Comparison of ENCODE assay signal across 40 mouse cellular contexts in the genomic region with DNA sequence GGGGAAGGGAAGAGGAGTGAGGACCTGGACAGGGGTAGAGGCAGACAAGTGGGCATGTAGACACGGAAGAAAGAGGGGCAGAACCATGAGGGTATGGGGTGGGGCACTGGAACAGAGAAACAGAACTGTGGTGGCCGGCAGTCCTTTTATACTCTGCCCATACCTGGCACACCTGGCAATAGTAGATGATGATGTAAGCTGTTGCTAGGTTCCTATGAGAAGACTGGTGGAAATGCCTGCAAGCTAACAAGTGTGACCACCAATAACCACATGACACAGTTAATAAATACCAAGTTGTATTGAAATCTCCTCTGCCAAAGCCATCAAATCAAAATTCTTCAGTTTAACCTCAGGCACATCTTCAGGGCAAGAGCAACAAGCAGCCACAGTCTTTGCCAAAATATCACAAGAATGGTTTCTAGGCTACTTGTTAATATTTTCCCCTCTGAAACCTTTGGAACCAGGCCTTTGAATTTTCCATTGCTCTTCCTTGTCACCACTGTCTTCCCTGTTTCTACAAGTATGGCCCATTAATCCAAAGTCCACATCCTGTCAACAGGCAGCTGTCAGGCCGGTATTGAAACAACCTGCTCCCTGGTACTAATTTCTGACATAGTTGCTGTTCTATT. TPM values are rescaled to one million over a fixed set of nuclear protein-coding genes. Genes with fewer than 3 reads are reported as not detected.
DNase-seq lines count a peak whose midpoint lies in the region; ATAC-seq and TF ChIP-seq lines count a peak whose summit lies in the region.
"Had no signal": no experiment of that assay in that cellular context is flagged by ENCODE, and none has a peak within 500 bp of the region (broad histone marks: within the 10 kb centered on the region; RNA-seq: fewer than 3 reads in every experiment).

No protein-coding gene starts in this region.

- no peak overlapping the region for H3K9ac ChIP-seq in kidney, embryonic 16.5 days (replicated peaks; ENCODE audit: low read length)
- no peak overlapping the region for H3K9ac ChIP-seq in forebrain, postnatal 0 days
- H3K9ac ChIP-seq: hindbrain, embryonic 12.5 days; limb, embryonic 13.5 days; lung, embryonic 15.5 days; midbrain, embryonic 15.5 days; neural tube, embryonic 15.5 days had no signal

- ATAC-seq in kidney, embryonic 16.5 days (ENCODE audit: low FRiP score, low TSS enrichment), result no peak
- ATAC-seq in forebrain, postnatal 0 days, result no peak
- ATAC-seq in activated CD4-positive, CD25-positive, alpha-beta regulatory T cell, adult 4 months, result no peak
- ATAC-seq: hindbrain, postnatal 0 days; midbrain, embryonic 15.5 days had no signal

- no peaks in the 10 kb centered on the region for H3K27me3 ChIP-seq in kidney, embryonic 16.5 days (ENCODE audit: insufficient read depth, low read length)
- no peaks in the 10 kb centered on the region for H3K27me3 ChIP-seq in forebrain, postnatal 0 days (ENCODE audit: insufficient read depth, low read length)
- H3K27me3 ChIP-seq: hindbrain, embryonic 12.5 days; limb, embryonic 13.5 days; lung, embryonic 15.5 days; midbrain, embryonic 15.5 days; neural tube, embryonic 15.5 days had no signal

- H3K4me2 ChIP-seq in kidney, embryonic 16.5 days (replicated peaks; ENCODE audit: low read depth, low read length), result no peak overlapping the region
- H3K4me2 ChIP-seq in forebrain, postnatal 0 days (ENCODE audit: low read depth), result no peak overlapping the region
- H3K4me2 ChIP-seq: heart, embryonic 11.5 days; hindbrain, embryonic 12.5 days; limb, embryonic 13.5 days; liver, embryonic 11.5 days; lung, embryonic 15.5 days; midbrain, embryonic 15.5 days; neural tube, embryonic 15.5 days had no signal

- no peaks in the 10 kb centered on the region for H3K4me1 ChIP-seq in kidney, embryonic 16.5 days (ENCODE audit: insufficient read depth, low read length)
- no peaks in the 10 kb centered on the region for H3K4me1 ChIP-seq in forebrain, postnatal 0 days (ENCODE audit: insufficient read depth)
- H3K4me1 ChIP-seq: hindbrain, embryonic 12.5 days; limb, embryonic 13.5 days; lung, embryonic 15.5 days; midbrain, embryonic 15.5 days; neural tube, embryonic 15.5 days had no signal

- DNase-seq in kidney, adult 11 months, result peak; percentile 67
- DNase-seq in testis, postnatal 10 days (ENCODE audit: low spot score), result peak; percentile 8
- no peak for DNase-seq in testis, postnatal 14 days (ENCODE audit: low spot score)
- peak; percentile 38 to 80 for DNase-seq in kidney, postnatal 36 days
- DNase-seq in forebrain, postnatal 0 days, result no peak
- DNase-seq: adrenal gland, postnatal 25 days; cerebellum, adult 18-20 months; cerebellum, postnatal 10 days; gastrocnemius, postnatal 10 days; heart, postnatal 36 days; right cerebral cortex, postnatal 25 days; spleen, adult 18-20 months; thymus, adult 2 months had no signal

- H3K4me3 ChIP-seq in kidney, embryonic 16.5 days (ENCODE audit: low read length), result no peak overlapping the region
- no peak overlapping the region for H3K4me3 ChIP-seq in forebrain, postnatal 0 days (ENCODE audit: low read depth, low read length)
- H3K4me3 ChIP-seq: erythroblast, embryonic 14.5 days; hindbrain, embryonic 12.5 days; limb, embryonic 13.5 days; lung, embryonic 15.5 days; midbrain, embryonic 10.5 days; midbrain, embryonic 15.5 days; neural tube, embryonic 15.5 days had no signal

- WGBS in kidney, embryonic 16.5 days, result 87% methylated on average over 3 of the region's 3 CpGs
- WGBS in forebrain, postnatal 0 days, result 92% methylated on average over 3 of the region's 3 CpGs

- no peak overlapping the region for H3K27ac ChIP-seq in kidney, embryonic 16.5 days (ENCODE audit: low read length)
- no peak overlapping the region for H3K27ac ChIP-seq in forebrain, postnatal 0 days (ENCODE audit: low read depth, low read length)
- H3K27ac ChIP-seq: hindbrain, embryonic 12.5 days; hindbrain, postnatal 0 days; limb, embryonic 13.5 days; lung, embryonic 15.5 days; midbrain, embryonic 10.5 days; midbrain, embryonic 15.5 days; neural tube, embryonic 15.5 days had no signal

- TF ChIP-seq CTCF in forebrain, postnatal 0 days (IDR thresholded peaks at IDR 0.05; ENCODE audit: low read depth), result no peak

- no peaks in the 10 kb centered on the region for H3K9me3 ChIP-seq in kidney, embryonic 16.5 days (ENCODE audit: low read length)
- H3K9me3 ChIP-seq in forebrain, postnatal 0 days (ENCODE audit: low read length), result no peaks in the 10 kb centered on the region
- H3K9me3 ChIP-seq: G1E; hindbrain, embryonic 12.5 days; limb, embryonic 13.5 days; lung, embryonic 15.5 days; midbrain, embryonic 10.5 days; midbrain, embryonic 15.5 days; neural tube, embryonic 15.5 days had no signal

- H3K36me3 ChIP-seq in kidney, embryonic 16.5 days (ENCODE audit: insufficient read depth, low read length), result no peaks in the 10 kb centered on the region
- H3K36me3 ChIP-seq in forebrain, postnatal 0 days (ENCODE audit: insufficient read depth), result no peaks in the 10 kb centered on the region
- H3K36me3 ChIP-seq: G1E; hindbrain, embryonic 12.5 days; limb, embryonic 13.5 days; lung, embryonic 15.5 days; midbrain, embryonic 10.5 days; midbrain, embryonic 15.5 days; neural tube, embryonic 15.5 days had no signal

RNA-seq across cellular contexts. Expression of a gene that starts 9.0 kb away (rescaled TPM):
- polyA plus RNA-seq in kidney, embryonic 16.5 days (2015; fragmentation: Nextera tagmentation; extraction: Ambion mirVana), result 68.1 and 69.0 TPM in 2 replicates
- 24.9 and 33.4 TPM in 2 replicates for total RNA-seq in forebrain, postnatal 0 days (2014; rRNA removed)
- 17.5 and 34.3 TPM in 2 replicates for polyA plus RNA-seq in forebrain, postnatal 0 days (2015; fragmentation: Nextera tagmentation; extraction: Ambion mirVana)
- polyA plus RNA-seq in activated CD4-positive, CD25-positive, alpha-beta regulatory T cell, adult 4 months (2017; shearing (Covaris generic)), result 100 to 1,000 TPM; 109 to 118 TPM

RNA-seq across cellular contexts. Expression of a gene that starts 19.1 kb away (rescaled TPM):
- polyA plus RNA-seq in kidney, embryonic 16.5 days (2015; fragmentation: Nextera tagmentation; extraction: Ambion mirVana), result 0.37 and 0.45 TPM in 2 replicates
- total RNA-seq in forebrain, postnatal 0 days (2014; rRNA removed), result 0.24 and 9.9 TPM in 2 replicates
- polyA plus RNA-seq in forebrain, postnatal 0 days (2015; fragmentation: Nextera tagmentation; extraction: Ambion mirVana), result 2.2 and 2.4 TPM in 2 replicates
- polyA plus RNA-seq in activated CD4-positive, CD25-positive, alpha-beta regulatory T cell, adult 4 months (2017; shearing (Covaris generic)), result under 1 TPM; 0.24 to 0.90 TPM
- total RNA-seq: adrenal gland, adult 18-20 months; adrenal gland, postnatal 25 days; gastrocnemius, postnatal 10 days; granulocyte monocyte progenitor cell, adult 5-6 weeks; heart, postnatal 36 days; megakaryocyte progenitor cell, adult 5-6 weeks had no signal
- polyA plus RNA-seq: erythroblast, embryonic 14.5 days; G1E; liver, embryonic 16.5 days had no signal

RNA-seq across cellular contexts. Expression of a gene that starts 19.7 kb away (rescaled TPM):
- not detected in 2 replicates for polyA plus RNA-seq in kidney, embryonic 16.5 days (2015; fragmentation: Nextera tagmentation; extraction: Ambion mirVana)
- total RNA-seq in forebrain, postnatal 0 days (2014; rRNA removed), result not detected in 2 replicates
- polyA plus RNA-seq in forebrain, postnatal 0 days (2015; fragmentation: Nextera tagmentation; extraction: Ambion mirVana), result 0.52 TPM in 1 of 2 replicates, not detected in the other
- not detected for polyA plus RNA-seq in activated CD4-positive, CD25-positive, alpha-beta regulatory T cell, adult 4 months (2017; shearing (Covaris generic))
- total RNA-seq: adrenal gland, adult 18-20 months; adrenal gland, postnatal 25 days; G1E; gastrocnemius, postnatal 10 days; granulocyte monocyte progenitor cell, adult 5-6 weeks; heart, postnatal 36 days; hindbrain, postnatal 0 days; layer of hippocampus, adult 8-10 months; layer of hippocampus, postnatal 25 days; left cerebral cortex, adult 8-10 months; left cerebral cortex, postnatal 36 days; megakaryocyte progenitor cell, adult 5-6 weeks had no signal
- polyA plus RNA-seq: cortical plate, adult 2 months; embryonic facial prominence, embryonic 14.5 days; erythroblast, embryonic 14.5 days; forebrain, embryonic 11.5 days; G1E; heart, embryonic 11.5 days; heart, embryonic 16.5 days; hindbrain, embryonic 12.5 days; liver, embryonic 11.5 days; liver, embryonic 16.5 days; lung, embryonic 15.5 days; midbrain, embryonic 10.5 days; midbrain, embryonic 15.5 days; neural tube, embryonic 15.5 days; stomach, embryonic 16.5 days; urinary bladder, adult 2 months had no signal

RNA-seq across cellular contexts. Expression of a gene that starts 30.7 kb away (rescaled TPM):
- polyA plus RNA-seq in kidney, embryonic 16.5 days (2015; fragmentation: Nextera tagmentation; extraction: Ambion mirVana), result 0.06 TPM in 1 of 2 replicates, not detected in the other
- total RNA-seq in forebrain, postnatal 0 days (2014; rRNA removed), result 0.24 TPM in 1 of 2 replicates, not detected in the other
- not detected in 2 replicates for polyA plus RNA-seq in forebrain, postnatal 0 days (2015; fragmentation: Nextera tagmentation; extraction: Ambion mirVana)
- polyA plus RNA-seq in activated CD4-positive, CD25-positive, alpha-beta regulatory T cell, adult 4 months (2017; shearing (Covaris generic)), result under 1 TPM; 0.11 to 0.21 TPM
- total RNA-seq: left cerebral cortex, postnatal 36 days had no signal
- polyA plus RNA-seq: erythroblast, embryonic 14.5 days; forebrain, embryonic 11.5 days; G1E; heart, embryonic 11.5 days; liver, embryonic 11.5 days had no signal

Comparison
In these comparisons a context has a peak if more than half of its experiments do, and no peak if none do; other contexts are left out.
1. DNase-seq: peak in kidney, adult 11 months (single experiment), testis, postnatal 10 days (single experiment) and kidney, postnatal 36 days (2 of 2); none in testis, postnatal 14 days (single experiment) and forebrain, postnatal 0 days (single experiment).